Mouse (Mus musculus): ENCODE data around the gene Clec1b.

The Clec1b gene

GRCm38 (mm10) chr6:129396997-129397396 lies at the start of gene Clec1b:
Gene Clec1b, plus strand, starts transcription at chr6:129397297.
- no peak for DNase-seq (ENCODE audit: low spot score)

GRCm38 (mm10) chr6:129349524-129350352 lies 47.4 kb upstream of the Clec1b start:
- no peak for DNase-seq (ENCODE audit: low spot score)

GRCm38 (mm10) chr6:129351091-129351490 lies 46.0 kb upstream of the Clec1b start:
- DNase-seq (ENCODE audit: low spot score) = no peak

DNA sequence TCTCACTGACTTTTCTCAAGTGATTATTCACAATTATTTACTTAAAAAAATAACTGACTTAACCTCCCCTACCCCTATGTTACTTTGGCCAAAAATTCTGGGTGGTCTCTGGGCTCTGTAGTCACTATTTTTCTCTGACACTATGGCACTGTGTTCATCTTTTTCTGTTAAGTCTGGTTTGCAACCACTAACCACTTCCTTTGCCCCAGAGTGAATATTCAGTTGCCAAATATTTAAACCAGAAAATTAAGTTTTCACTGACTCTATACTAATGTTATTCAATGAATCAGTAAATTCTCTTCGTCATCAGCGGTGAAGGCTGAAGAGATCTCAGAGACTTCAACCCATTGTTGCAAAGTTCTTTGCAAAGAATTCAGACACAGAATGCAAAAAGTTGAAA lies 41.3 kb upstream of the Clec1b start:
- DNase-seq (ENCODE audit: low spot score) = no peak

- no peak for DNase-seq (ENCODE audit: low spot score)
Observed at GRCm38 (mm10) chr6:129356430-129356829, 40.7 kb upstream of the Clec1b start.

DNA sequence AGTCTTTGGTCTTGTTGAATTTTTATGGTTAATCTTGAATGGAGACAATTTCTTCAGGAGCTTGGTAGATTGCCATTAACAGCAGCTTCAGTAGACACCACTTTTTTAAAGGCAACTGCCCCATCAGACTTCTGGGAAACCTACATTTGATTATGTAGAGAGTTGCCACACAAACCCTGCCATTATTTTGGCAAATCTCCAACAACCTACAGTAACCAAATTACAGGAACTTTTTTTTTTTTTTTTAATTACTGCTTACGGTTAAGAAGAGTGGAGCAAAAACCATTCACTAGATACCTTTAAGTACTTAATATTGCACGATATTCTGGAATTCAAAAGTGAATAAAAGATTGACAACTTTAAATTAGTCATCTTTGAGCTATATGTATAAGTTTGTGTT lies 37.6 kb upstream of the Clec1b start:
- no peak for DNase-seq (ENCODE audit: low spot score)

GRCm38 (mm10) chr6:129363942-129364341 lies 33.2 kb upstream of the Clec1b start:
- DNase-seq (ENCODE audit: low spot score) = no peak

DNA sequence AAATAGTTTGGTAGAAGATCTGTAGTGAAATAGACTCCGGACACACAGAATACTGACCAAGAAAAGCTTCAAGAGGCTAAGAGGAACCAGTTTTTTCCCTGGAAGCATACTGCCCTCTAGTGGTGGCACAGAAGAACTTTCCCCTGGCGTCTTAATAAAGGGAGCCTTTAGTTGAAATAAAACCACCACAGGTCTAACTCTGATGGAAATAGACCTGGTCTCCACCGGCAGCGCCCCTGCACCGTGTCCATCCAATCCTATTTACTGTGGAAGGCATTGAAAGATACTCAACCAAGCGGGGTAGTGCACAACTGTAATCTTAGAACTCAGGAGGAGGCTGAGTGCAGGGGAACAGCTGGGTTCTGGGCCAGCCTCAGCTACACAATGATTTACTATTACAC lies 31.1 kb upstream of the Clec1b start:
- DNase-seq (ENCODE audit: low spot score) = no peak

- no peak for DNase-seq (ENCODE audit: low spot score)
Observed at GRCm38 (mm10) chr6:129369374-129370132, 27.5 kb upstream of the Clec1b start.

- DNase-seq (ENCODE audit: low spot score) = no peak
Observed at GRCm38 (mm10) chr6:129374937-129375471, 22.1 kb upstream of the Clec1b start.

- DNase-seq (ENCODE audit: low spot score) = no peak
Observed at GRCm38 (mm10) chr6:129380454-129380853, 16.6 kb upstream of the Clec1b start.

- no peak for DNase-seq (ENCODE audit: low spot score)
Observed at GRCm38 (mm10) chr6:129381736-129382135, 15.4 kb upstream of the Clec1b start.

- no peak for DNase-seq (ENCODE audit: low spot score)
Observed at GRCm38 (mm10) chr6:129383466-129383865, 13.6 kb upstream of the Clec1b start.

GRCm38 (mm10) chr6:129385000-129385399 lies 12.1 kb upstream of the Clec1b start:
- DNase-seq (ENCODE audit: low spot score) = no peak

DNA sequence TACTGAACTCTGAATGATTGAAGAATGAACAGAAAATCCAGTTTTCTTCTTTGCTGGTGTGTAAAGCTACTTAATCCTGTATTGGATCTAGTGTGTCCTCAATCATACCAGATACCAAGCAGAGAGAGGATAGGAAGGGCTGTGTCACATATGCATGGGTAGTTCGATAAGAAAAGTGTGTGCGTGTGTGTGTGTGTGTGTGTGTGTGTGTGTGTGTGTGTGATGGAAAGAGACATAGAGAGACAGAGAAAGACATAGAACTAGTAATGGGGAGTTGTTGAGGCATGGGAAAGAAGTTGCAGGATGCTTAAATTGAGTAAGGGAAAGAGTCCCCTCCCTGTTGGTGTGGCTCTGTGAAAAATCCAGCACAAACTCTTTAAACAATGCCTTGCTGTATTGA lies 11.3 kb upstream of the Clec1b start, which contains the start of gene Clec12b:
TSS of gene Clec12b (minus strand) at position 101 of the 400 bp plus-strand sequence.
- no peak for DNase-seq (ENCODE audit: low spot score)

DNA sequence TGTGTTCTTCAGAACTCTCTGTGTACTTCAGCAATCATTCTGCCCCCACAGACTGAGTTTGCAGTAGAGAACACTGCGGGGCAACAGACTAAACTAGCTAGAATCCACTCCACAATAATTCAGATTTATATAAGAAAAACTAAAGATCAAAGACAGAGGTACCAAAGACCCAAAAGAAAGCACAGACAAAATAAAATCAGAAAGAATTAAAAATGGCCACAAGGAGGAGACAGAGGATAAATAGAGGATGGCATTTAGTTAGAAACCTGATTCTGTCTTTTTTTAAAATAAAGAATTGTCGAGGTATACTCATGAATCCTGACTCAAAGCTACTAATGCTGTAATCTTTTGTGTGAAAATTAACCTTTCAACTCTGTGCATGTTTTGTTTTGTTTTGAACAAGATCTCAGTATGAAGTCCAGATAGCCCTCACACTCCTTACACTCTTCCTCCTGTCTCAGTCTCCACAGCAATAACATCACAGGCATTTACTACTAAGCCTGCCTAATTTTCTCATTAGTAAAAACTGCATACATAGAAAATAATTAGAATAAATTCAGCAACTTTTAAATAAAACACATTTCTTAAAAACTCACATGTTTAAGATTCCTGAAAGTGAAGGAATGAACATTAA lies 3.9 kb upstream of the Clec1b start:
- no peak for DNase-seq (ENCODE audit: low spot score)

DNA sequence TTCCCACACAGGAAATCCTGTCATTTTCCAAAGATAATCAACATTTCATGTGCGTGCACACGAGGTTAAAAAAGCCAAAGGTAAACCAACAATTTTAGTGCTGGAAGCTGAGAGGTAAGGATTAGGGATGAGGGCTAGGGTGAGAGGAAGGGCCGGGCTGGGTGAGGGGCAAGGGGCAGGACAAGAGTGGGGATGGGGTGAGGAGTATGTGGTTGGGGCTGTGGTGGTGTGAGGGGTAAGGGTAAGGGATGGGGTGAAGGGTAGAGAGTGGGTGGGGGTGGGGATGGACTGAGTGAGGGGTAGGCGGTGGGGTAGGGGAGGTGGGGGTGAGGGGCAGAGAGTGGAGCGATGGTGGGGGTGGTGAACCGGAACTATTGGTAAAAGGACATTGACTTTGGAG lies 3.4 kb upstream of the Clec1b start:
- DNase-seq (ENCODE audit: low spot score) = no peak

DNA sequence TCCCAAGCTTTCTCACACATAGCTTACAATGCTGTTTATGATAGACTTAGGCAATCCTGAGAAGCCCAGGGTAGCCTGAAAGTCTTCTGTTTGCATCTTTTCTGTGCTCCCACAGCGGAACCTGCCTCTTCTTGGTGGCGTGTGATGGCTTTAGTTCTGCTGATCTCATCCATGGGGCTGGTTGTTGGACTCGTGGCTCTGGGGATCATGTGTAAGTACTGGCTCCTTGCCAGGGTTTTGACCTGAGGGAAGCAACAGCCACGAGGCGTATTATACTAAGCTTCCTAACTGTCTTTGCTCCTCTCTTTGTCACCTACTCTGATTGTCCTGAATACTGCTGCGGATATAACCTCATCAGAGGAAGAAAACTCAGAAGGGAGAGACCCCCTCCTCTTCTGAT lies 2.8 kb downstream of the Clec1b start:
- no peak for DNase-seq (ENCODE audit: low spot score)

DNA sequence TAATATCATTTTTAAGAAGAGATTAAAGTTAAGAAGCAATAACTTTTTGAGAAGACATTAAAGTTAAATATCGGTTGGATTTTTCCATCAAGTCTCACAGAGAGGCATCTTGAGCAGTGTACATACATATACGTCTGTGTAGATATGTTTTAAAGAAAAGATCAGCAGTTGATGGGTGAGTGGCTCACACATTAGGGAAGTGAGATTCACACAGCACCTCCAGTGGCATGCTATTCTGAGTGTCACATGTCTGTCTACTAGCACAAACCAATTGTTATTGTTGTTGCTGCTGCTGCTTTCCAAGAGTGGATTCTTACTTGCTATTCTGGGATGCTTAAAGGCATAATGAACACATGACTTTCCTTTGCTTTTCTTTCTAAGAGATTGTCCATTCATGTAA lies 5.3 kb downstream of the Clec1b start:
- DNase-seq (ENCODE audit: low spot score) = no peak

DNA sequence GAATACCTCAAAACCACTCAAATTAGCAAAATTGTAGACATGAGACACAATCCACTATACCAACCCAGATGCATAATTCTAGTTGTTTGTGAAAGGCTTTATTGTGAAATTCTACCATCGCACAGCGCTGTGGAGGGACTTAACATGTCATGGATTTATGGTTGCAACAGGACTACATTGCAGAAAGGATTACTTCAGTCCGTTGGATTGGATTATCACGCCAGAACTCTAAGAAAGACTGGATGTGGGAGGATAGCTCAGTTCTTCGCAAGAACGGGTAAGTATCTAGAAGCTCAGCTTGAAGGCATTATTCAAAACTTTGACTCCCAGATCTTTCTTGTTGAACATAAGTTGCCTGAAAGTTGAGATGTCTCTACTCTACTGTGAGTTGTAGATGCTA lies 6.3 kb downstream of the Clec1b start:
- no peak for DNase-seq (ENCODE audit: low spot score)

DNA sequence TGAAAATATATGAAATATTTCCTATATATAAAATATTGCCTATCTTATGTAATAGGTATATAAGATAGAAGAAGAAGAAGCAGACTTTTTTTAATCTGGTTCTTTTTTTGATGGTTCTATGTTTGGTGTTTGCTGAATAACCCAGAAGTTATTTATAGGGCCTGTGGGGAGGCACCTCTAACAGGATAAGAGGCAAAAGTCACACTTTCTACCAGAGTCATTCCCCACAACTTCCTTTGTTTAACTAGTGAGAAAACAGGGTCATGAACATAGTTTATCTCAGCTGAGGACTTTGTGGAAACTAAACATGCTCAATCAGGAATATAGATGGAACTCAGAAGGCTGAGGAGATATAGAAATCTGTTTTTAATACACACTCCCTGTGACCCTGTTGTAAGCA lies 8.9 kb downstream of the Clec1b start:
- no peak for DNase-seq (ENCODE audit: low spot score)

GRCm38 (mm10) chr6:129407324-129407723 lies 10.2 kb downstream of the Clec1b start:
- DNase-seq (ENCODE audit: low spot score) = no peak

DNA sequence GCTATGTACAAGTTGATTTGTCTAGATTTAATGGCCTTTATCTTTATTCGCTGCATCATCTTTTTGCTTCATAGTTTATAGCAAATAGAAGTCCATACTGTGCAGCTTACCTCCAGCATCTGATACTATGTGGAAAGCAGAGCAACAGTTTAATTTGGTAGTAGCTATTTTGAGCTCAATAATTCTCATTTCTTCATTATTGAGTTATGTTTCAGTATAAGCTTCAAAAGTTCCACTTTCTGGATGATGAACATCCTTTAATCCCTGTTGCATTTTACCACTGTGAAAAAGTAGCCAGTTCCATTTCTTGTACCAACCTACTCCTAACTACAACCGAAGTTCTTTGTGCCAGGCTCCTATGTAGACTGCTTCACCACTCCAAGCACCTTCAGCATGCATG lies 11.5 kb downstream of the Clec1b start, which contains the start of gene Clec9a:
TSS of gene Clec9a (plus strand) at position 301 of the 400 bp plus-strand sequence.
- no peak for DNase-seq (ENCODE audit: low spot score)
